Mouse (Mus musculus) lung, postnatal 10 days (tissue): ENCODE results near the gene Pomt1.
A peak's percentile ranks its signal among the peaks of the same experiment; 100 is the strongest.
"Not testable (repeated sequence)": the region's sequence is repeated elsewhere in the genome, so short reads cannot be mapped to it uniquely, and the experiment has no call there.

Source experiments
- DNase-seq: peaks from one replicate; pipeline ENCODE4 v3.0.0; 2021

Pomt1 gene

DNA sequence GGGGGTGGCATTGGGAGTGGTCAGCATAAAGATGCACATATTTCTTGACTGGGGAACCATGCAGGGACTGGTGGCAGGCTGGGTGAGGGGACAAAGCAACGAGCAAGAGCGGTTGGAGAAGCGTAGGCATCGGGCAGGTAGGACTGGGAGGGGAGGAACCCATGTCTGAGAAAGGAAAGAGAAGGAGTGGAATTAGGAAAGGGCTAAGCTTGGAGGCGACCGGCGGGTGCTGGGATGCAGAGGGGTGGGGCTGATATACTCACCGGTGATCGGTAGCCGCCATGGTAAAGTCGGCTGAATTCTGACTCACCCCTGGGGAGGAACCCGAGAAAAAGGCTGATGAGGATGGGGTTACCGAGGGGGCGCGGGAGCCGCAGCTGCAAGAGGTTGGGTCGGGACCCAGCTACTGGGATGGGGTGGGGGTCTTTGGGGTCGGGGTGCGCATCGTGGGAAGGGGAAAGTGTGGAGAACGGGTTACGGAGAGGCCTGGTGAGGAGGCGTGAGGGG lies 51.0 kb downstream of the Pomt1 start, which contains the start of gene Golga2:
Golga2 (plus strand) TSS at position 51 of the 507 bp plus-strand sequence.
- DNase-seq, result peak; percentile 44

DNA sequence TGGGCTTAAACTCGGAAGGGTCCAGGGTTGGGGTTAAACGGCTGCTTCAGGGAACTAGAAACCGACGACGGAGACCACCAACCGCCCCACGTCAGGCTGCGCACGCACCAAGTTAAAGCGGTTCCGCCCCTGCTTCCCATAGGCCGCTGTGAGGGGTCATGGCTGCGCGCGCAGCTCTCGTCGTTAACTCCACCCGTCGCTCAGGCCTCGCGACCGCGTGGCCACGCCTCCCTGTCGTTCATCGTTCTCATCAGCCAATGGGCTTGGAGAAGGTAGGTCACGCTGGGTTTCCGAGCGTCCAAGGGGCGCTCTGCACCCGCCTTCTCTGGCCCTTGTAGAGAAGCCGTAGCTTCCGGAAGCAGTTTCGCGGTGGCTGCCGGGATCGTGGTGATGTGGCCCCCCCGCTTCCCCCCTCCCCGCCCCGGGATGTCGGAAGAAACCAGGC lies 51.6 kb downstream of the Pomt1 start, which contains the start of gene Swi5:
Swi5 (minus strand) TSS at position 153 of the 445 bp plus-strand sequence.
- peak; percentile 99 for DNase-seq

DNA sequence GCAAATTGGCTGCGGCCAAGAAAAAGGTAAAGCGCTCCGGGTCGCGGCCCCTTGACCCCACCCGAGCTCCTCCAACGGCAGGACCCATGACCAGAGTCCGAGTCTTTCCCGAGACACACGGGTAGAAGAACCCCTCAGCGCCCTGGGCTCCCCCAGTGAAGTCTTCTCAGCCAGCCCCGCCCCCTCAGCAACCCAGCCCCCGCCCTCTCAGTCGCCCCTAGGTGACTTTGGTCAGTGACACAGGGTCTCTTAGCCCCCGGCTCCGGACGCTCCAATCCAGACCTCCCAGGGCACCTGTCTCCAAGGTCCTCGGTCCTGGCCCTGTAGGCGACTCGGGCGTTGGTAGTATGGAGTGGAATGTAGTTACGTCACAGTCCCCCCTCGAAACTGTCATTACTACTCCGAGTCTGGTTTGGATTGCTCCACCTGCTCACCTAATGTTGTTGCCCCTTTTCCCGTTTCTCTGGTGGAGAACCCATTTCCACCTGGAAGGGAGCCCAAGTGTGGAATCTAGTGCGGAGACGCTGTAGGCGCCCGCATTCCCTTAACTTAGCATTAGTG lies 52.1 kb downstream of the Pomt1 start:
- DNase-seq, result peak; percentile 61

DNA sequence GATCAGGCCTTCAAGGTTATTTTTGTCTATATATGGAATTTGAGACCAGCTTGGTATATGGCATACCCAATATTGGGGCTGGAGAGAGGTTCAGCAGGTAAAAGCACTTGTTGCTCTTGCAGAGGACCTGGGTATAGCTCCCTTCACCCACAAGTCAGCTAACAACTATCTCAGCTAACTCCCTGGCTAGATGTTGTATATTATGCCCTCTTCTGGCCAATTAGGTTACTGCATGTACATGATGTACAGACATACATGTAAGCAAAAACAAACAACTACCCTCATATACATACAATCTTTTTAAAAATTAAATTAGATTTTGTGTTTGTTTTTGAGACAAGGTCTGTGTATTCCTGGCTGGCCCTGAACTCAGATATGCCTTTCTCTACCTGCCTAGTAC lies 53.2 kb downstream of the Pomt1 start:
- DNase-seq, result peak; percentile 45

DNA sequence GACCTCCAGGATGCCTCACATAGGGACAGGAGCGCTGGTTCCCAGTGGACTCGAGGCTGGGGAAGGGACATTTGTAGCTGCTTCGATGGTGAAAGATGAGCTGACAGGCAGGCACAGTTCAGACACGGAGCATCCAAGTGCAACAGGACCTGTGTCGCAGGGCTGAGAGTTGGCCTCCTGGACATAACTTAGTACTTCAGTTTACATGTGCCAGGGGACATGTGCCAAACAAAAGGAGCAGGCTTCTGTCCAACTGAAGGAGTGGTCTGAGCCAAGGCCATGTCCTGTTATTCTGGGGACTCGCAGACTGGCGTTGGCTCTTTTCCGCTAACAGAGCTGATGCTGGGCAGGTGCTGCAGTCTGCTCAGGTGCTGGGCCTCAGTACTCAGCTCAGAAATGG lies 58.0 kb downstream of the Pomt1 start:
- DNase-seq, result peak; percentile 61

DNA sequence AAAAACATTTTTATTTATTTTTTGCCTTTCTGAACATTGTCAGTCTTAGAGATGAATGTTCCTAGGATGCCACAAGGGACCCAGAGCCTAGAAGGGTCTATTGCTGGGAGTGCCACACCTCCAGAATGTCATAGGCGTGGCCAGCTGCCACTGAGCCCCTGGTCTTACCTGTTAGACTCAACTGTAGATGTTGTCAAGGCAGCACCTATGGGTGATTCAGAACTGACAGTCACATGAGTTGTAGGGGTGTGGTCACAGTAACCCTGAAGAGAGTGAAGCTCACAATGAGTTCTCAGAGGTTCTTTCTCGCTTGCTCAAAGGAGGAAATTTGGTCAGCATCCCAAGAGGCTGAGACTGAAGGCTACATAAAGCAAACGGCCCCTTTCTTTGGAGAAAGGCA lies 58.9 kb downstream of the Pomt1 start:
- no peak for DNase-seq

DNA sequence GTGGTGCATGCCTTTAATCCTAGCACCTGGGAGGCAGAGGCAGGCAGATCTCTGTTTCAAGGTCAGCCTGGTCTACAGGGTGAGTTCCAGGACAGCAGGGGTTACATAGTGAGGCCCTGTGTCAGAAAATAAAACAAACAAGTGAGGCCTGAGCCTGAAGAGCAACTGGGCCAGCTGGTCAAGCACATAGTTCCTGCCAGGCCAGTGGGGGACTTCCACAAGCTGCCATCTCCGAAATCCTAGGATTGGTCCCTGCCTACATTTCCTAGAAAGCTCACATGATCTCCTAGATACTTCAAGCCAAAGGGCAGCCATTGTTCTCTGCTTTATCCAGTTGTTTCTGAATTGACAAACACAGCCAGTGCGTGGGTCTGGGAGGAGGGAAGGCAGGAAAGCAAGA lies 59.5 kb downstream of the Pomt1 start:
- DNase-seq, result not testable (repeated sequence)

DNA sequence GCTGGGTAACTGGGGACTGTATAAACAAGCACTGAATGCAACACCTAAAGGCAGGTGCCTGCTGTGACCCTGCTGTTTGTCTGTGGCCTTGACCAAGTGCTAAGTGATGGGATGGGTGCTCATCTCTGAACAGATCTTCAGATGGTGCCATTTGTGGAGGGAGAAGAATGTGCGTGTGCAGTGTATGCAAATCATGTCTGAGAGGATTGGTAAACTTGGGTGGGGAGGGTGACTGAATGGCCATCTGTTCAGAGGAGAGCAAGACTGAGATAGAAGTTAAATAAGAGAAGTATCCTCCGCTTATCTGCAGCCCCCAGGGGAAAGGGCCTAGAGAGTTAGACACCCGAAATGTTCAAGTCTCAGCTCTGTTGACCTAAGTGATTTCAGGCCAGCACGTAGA lies 63.1 kb downstream of the Pomt1 start:
- no peak for DNase-seq

DNA sequence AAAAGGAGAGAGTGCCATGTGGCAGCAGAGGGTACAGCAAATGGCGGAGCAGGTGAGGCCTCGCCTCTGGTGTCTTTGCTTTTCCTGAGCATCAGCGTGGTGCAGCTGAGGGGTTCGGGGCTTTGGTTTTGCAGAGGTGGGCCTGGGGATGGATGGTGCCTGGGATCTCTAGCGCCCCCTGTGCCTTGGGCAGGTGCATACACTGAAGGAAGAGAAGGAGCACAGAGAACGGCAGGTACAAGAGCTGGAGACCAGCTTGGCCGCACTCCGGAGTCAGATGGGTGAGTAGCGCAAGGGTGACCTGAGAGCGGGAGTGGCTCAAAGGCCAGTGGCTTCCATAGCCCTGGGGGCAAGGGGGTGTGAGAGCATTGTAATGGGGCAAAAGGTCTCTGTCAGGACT lies 66.6 kb downstream of the Pomt1 start:
- DNase-seq, result no peak

DNA sequence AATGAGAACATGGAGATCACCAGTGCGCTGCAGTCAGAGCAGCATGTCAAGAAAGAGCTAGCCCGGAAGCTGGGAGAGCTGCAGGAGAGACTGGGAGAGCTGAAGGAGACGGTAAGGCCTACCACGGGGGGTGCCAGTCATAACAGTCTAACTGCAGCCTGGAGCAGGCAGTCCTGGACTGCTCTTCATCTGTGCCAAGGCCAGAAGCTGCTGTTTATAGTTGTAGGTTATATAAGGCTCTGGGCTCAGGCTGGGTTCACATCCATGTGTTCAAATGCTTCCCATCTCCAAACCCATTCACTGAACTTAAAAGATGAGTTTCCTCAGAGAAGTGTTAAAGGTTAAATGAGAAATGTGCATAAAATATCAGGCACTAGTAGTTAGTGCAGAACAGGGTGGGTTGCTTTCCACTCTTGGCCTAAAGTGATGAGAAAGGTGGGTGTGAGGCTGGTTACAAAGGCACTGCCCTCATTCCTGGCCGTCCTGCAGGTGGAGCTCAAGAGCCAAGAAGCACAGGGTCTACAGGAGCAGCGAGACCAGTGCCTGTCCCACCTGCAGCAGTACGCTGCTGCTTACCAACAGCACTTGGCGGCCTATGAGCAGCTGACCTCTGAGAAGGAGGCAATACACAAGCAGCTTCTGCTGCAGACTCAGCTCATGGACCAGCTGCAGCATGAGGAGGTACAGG lies 67.9 kb downstream of the Pomt1 start:
- DNase-seq, result peak; percentile 70
